Mouse (Mus musculus) limb, embryonic 14.5 days (tissue): ENCODE measurements around the gene 1700029I15Rik. TPM values are rescaled to one million over a fixed set of nuclear protein-coding genes. Genes with fewer than 3 reads are reported as not detected.
A peak's percentile ranks its signal among the peaks of the same experiment; 100 is the strongest.

Experiments used
- ATAC-seq: fragments of 200-750 bp; cut with Nextera tagmentation; 2 replicates; pipeline ENCODE4 v1.8.0; 2017; ENCODE audit warnings: low read depth, moderate number of reproducible peaks, moderate TSS enrichment; ENCODE audit not compliant: low FRiP score
- DNase-seq: peaks from one replicate; pipeline ENCODE4 v3.0.0-alpha.2; 2015; ENCODE audit warnings: low spot score
- H3K27ac ChIP-seq: fragments of 300-500 bp; sonication (generic); replicated peaks from 2 replicates; pipeline ENCODE4 v1.5.1; 2014; ENCODE audit warnings: low read depth, mild to moderate bottlenecking, low read length, moderate library complexity, mixed read lengths
- H3K27me3 ChIP-seq: fragments of 300-500 bp; sonication (generic); 2 replicates; pipeline ENCODE4 v1.6.1; 2014; ENCODE audit warnings: low read length, mixed read lengths; ENCODE audit not compliant: control insufficient read depth, insufficient read depth
- H3K36me3 ChIP-seq: fragments of 300-500 bp; sonication (generic); 2 replicates; pipeline ENCODE4 v1.6.1; 2014; ENCODE audit warnings: mild to moderate bottlenecking, low read length, moderate library complexity, mixed read lengths; ENCODE audit not compliant: control insufficient read depth, insufficient read depth
- H3K4me1 ChIP-seq: fragments of 300-500 bp; sonication (generic); 2 replicates; pipeline ENCODE4 v1.6.1; 2014; ENCODE audit warnings: antibody characterized with exemption, low read length, mixed read lengths; ENCODE audit not compliant: control insufficient read depth, insufficient read depth
- H3K4me2 ChIP-seq: fragments of 300-500 bp; sonication (generic); replicated peaks from 2 replicates; pipeline ENCODE4 v1.6.1; 2014; ENCODE audit warnings: low read depth, mild to moderate bottlenecking, low read length, moderate library complexity; ENCODE audit not compliant: severe bottlenecking
- H3K4me3 ChIP-seq: fragments of 300-500 bp; sonication (generic); replicated peaks from 2 replicates; pipeline ENCODE4 v1.5.1; 2014; ENCODE audit warnings: low read length
- H3K9ac ChIP-seq: fragments of 300-500 bp; sonication (generic); 2 replicates; pipeline ENCODE4 v1.6.1; 2014; ENCODE audit warnings: mild to moderate bottlenecking, low read depth, low read length, moderate library complexity; ENCODE audit not compliant: severe bottlenecking
- H3K9me3 ChIP-seq: fragments of 300-500 bp; sonication (generic); 2 replicates; pipeline ENCODE4 v1.6.1; 2016; ENCODE audit warnings: low read length; ENCODE audit not compliant: control insufficient read depth
- POLR2A ChIP-seq: fragments of 200-500 bp; IDR thresholded peaks from 2 replicates; pipeline ENCODE4 v1.8.0; 2012; ENCODE audit warnings: inconsistent platforms, mild to moderate bottlenecking, moderate library complexity, borderline replicate concordance; ENCODE audit not compliant: insufficient read depth, insufficient read length; ENCODE audit errors: extremely low read depth
- WGBS: fragments of 180-500 bp; shearing (Covaris S2); extraction: QIAGEN DNeasy Blood & Tissue Kit; methylation state at CpG from one replicate; pipeline ENCODE4 v1.1.7; 2014; 5-methylcytosine and 5-hydroxymethylcytosine counted together
- polyA plus RNA-seq, 2 experiments: library from polyadenylated mRNA; depleted of rRNA in 1 of 2; stranded (reverse) in 1 of 2; unstranded in 1 of 2; fragments of >200 nt; fragmentation: Nextera tagmentation in 1 of 2; extraction: Ambion mirVana in 1 of 2; gene quantifications; 2 replicates each; pipeline versions ENCODE4 v1.2.1 to v1.2.3; 2012 to 2014

Gene 1700029I15Rik
- polyA plus RNA-seq, 2 experiments: 1.7 to 3.1 TPM

DNA sequence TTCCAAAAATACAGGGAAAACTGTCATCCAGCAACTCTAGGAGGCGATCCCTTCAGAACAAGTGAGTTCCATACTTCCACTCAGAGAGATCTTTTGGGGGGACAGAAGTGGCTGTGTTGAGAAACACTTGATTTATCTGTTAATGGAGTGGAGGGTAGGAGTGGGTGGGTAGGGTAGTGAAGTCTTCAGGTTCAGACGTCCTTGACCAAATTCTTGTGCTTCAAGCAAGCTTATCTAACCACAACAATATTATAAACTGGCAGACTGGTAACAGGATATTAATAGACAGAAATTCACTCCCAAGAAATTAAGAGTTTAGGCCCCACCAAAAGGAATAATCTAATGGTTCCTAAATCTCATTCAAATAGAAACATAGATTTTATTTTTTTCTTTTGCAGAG is 47.8 kb downstream of the 1700029I15Rik start:
- no peak overlapping the region for H3K9ac ChIP-seq
- H3K27me3 ChIP-seq: no peaks in the 10 kb centered on the region
- no peak overlapping the region for H3K27ac ChIP-seq
- H3K4me2 ChIP-seq: no peak overlapping the region
- peaks cover 64% of the 10 kb centered on the region for H3K4me1 ChIP-seq
- peaks cover 9% of the 10 kb centered on the region for H3K36me3 ChIP-seq
- no peak overlapping the region for H3K4me3 ChIP-seq
- ATAC-seq (no peak), DNase-seq (no peak)
- no peak for TF ChIP-seq POLR2A
- WGBS: 84% methylated on average over 2 of the region's 2 CpGs
- H3K9me3 ChIP-seq: no peaks in the 10 kb centered on the region

DNA sequence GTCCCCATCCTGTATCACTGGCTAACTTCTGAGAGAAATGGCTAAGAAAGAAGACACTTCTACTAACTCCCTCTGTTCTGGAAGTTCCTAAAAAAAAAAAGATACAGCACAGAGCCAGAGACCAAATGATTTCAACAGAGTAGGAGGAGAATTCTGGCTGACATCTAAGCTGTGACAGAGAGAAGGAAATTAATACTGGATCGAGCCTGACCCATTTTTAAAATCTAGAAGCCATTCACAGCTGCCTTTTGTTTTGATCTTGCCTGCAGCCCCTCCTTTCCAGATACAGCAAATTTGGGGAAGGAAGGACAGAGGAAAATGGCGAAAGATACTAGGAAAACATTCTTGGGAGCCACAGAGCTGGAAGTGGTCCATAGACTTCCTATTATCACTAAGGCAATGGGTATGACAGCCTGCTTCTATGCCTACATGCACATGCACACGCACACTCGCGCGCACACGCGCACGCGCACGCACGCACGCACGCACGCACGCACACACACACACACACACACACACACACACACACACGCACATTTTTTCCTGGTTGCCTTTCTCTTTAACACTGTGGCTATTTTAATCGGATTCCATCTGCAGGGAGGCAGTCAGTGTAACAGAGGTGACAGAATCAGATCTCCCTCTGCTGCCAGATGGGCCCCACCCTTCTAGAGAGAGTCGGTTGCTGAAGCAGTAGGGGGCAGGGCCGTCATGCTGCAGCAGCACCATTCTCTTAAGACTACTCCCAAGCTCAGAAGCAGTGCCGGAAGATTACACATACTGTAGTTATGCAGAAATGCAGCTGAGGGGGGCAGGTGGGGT is 48.6 kb downstream of the 1700029I15Rik start:
- DNase-seq (peak; percentile 59), ATAC-seq (no peak)
- H3K9ac ChIP-seq: peak overlapping the region; percentile 28; the same call in 1 of the 2 replicates
- no peak for TF ChIP-seq POLR2A
- H3K4me1 ChIP-seq: peaks cover 56% of the 10 kb centered on the region
- WGBS: 68% methylated on average over 21 of the region's 21 CpGs
- peaks cover 1% of the 10 kb centered on the region; the same call in 1 of the 2 replicates for H3K36me3 ChIP-seq
- peak overlapping the region; percentile 64 for H3K4me2 ChIP-seq
- H3K27ac ChIP-seq: peak overlapping the region; percentile 20; the same call in 1 of the 2 replicates
- H3K9me3 ChIP-seq: no peaks in the 10 kb centered on the region
- no peaks in the 10 kb centered on the region for H3K27me3 ChIP-seq
- peak overlapping the region; percentile 88 for H3K4me3 ChIP-seq

DNA sequence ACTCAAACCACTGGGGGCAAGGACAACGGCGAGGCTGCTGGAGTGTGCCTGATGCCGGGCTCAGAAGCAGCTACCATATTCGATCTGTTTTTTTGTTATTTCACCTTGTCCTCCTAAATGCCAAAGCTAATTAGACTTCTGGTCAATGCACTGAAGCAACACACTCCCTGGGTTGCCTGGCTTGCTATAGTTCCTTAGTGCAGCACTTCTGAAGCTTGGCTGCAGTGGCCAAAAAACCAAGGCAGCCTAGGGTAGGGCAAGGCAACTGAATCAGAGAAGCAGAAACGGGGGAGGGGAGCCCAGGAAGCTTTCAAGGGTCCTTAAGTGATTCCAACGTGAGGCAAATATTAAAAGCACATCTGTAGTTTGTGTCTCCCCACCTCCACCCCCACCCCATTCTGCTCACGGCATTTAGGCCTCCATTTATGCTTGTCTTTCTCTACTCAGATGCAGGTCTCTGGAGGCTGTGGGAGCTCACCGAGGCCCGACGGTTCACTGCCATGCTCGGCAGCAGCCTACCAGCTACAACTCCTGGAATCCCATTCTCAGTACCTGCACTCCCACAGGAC is 49.4 kb downstream of the 1700029I15Rik start:
- 43% methylated on average over 11 of the region's 11 CpGs for WGBS
- H3K4me1 ChIP-seq: peaks cover 54% of the 10 kb centered on the region

DNA sequence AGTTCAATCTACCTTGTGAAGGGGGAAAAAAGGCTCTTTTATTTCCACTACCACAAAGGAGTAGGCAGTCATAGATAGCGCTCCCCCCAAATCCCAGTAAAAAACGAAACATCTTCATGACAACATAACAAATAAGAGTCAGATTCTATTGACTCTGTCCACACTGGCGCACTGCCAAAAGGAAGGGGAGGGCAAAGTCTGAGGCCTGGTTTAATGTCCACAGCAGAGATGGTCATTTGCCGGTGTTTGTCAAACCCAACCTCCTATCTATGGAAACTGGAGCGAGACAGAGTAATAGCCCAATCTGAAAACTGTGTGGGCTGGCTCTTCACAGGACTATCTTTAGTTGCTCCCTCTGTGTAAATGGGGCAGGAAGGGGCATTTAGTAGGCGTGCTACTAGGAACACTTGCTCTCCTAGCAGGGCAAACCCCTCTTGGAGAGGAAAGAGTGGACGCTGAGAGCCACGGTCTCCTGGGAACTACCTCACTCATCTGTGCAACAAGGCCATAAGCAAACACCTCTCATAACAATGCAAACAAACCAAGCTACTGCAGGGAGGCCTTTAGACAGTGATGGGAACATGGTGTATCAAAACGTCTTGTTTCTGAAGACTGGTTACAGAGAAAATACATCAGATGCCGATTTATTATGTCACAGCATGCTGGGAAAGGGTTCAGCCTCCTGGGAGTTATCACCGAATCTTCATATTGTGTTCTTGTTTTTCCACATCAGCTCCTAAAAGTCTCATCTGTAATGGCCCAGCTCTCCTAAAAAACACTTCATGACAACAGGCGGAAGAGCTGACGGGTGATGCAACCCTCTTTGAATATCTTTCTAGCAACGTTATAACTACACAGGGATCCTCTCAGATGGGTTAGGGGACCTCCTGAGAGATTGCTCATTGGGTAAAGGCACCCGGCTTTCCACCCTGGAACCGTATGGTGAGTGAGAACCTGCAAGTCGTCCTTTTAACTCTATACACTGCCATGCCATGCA is 50.3 kb downstream of the 1700029I15Rik start:
- Histone ChIP-seq H3K4me1 (peaks cover 48% of the 10 kb centered on the region), H3K27me3 (no peaks in the 10 kb centered on the region), H3K4me3 (peak overlapping the region; percentile 88), H3K9ac (peak overlapping the region; percentile 83), H3K9me3 (no peaks in the 10 kb centered on the region), H3K27ac (no peak overlapping the region), H3K36me3 (no peaks in the 10 kb centered on the region), H3K4me2 (peak overlapping the region; percentile 64)
- TF ChIP-seq POLR2A: no peak
- ATAC-seq: no peak
- no peak for DNase-seq
- 59% methylated on average over 17 of the region's 17 CpGs for WGBS

More for the DNA sequence above, 49.4 kb downstream of the 1700029I15Rik start:
- H3K9ac ChIP-seq: peak overlapping the region; percentile 28
- no peaks in the 10 kb centered on the region for H3K27me3 ChIP-seq
- H3K9me3 ChIP-seq: no peaks in the 10 kb centered on the region
- DNase-seq (no peak), ATAC-seq (no peak)
- peak overlapping the region; percentile 64 for H3K4me2 ChIP-seq
- peak overlapping the region; percentile 88 for H3K4me3 ChIP-seq
- TF ChIP-seq POLR2A: no peak
- H3K27ac ChIP-seq: peak overlapping the region; percentile 20; the same call in 1 of the 2 replicates
- H3K36me3 ChIP-seq: no peaks in the 10 kb centered on the region
